Mouse (Mus musculus) stomach, postnatal 0 days (tissue): ENCODE results near the gene Slc9b2.

Experiments
- CTCF ChIP-seq: IDR thresholded peaks from 2 replicates; pipeline ENCODE4 v1.5.1; 2016; ENCODE audit warnings: antibody characterized with exemption, low read depth, mild to moderate bottlenecking, moderate library complexity
- EP300 ChIP-seq: optimal IDR thresholded peaks from 2 replicates; pipeline ENCODE3; 2016; ENCODE audit warnings: antibody characterized with exemption

DNA sequence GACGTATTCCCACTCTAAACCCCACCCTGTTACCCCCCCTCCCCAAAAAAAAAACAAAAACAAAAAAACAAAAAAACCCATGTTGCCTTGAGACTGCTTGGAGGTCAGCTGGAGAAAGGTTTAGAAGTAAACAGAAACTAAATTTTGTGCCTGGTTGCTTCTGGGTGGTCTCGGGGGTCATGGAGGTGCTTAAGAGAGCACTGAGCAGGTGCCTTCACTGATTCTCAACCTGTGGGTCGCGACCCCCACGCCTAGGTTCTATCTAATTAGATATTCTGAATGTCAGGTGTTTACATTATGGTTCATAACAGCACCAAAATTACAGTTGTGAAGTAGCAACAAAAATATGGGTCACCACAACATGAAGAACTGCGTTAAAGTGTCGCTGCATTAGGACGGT is 25.8 kb upstream of the Slc9b2 start:
- TF ChIP-seq CTCF: no peak
- TF ChIP-seq EP300: no peak
